Mouse (Mus musculus): ENCODE results near the gene Gp5. TPM values are rescaled to one million over a fixed set of nuclear protein-coding genes. Genes with fewer than 3 reads are reported as not detected.
"Not testable (repeated sequence)": the region's sequence is repeated elsewhere in the genome, so short reads cannot be mapped to it uniquely, and the experiment has no call there.

Gene Gp5
- polyA plus RNA-seq (2012; rRNA removed), result 0.38 and 0.39 TPM in 2 replicates

- peak within 1 kb of the TSS; percentile 74 for H3K4me3 ChIP-seq (ENCODE audit: low read depth, low read length)
- H3K36me3 ChIP-seq (ENCODE audit: control insufficient read depth, insufficient read depth, low read length), result peaks cover 10% of the 10 kb centered on the region
- no peak within 1 kb of the TSS for H3K27ac ChIP-seq (ENCODE audit: insufficient read depth, low read depth, low read length)
- TF ChIP-seq POLR2A (IDR thresholded peaks at IDR 0.05; ENCODE audit: low read depth, low read length) (no peak), CTCF (IDR thresholded peaks at IDR 0.05; ENCODE audit: extremely low read depth, insufficient read length, insufficient replicate concordance, low read depth, low read length) (no peak)
- H3K27me3 ChIP-seq (ENCODE audit: control insufficient read depth, insufficient read depth, low read length), result peaks cover 6% of the 10 kb centered on the region; the same call in 1 of the 2 replicates
- peaks cover 8% of the 10 kb centered on the region for H3K4me1 ChIP-seq (ENCODE audit: control insufficient read depth, insufficient read depth, insufficient read length, low read length)
Measured at GRCm38 (mm10) chr16:30310647-30311046, at the start of gene Gp5. Gene Gp5, minus strand, starts transcription at chr16:30310779.

- H3K27me3 ChIP-seq (ENCODE audit: control insufficient read depth, insufficient read depth, low read length); H3K4me1 ChIP-seq (ENCODE audit: control insufficient read depth, insufficient read depth, insufficient read length, low read length); H3K27ac ChIP-seq (ENCODE audit: insufficient read depth, low read depth, low read length); H3K4me3 ChIP-seq (ENCODE audit: low read depth, low read length): not testable (repeated sequence)
- WGBS, result 94% methylated on average over 11 of the region's 11 CpGs
- peaks cover 31% of the 10 kb centered on the region for H3K36me3 ChIP-seq (ENCODE audit: control insufficient read depth, insufficient read depth, low read length)
Measured at GRCm38 (mm10) chr16:30353489-30353888, 42.9 kb upstream of the Gp5 start.

DNA sequence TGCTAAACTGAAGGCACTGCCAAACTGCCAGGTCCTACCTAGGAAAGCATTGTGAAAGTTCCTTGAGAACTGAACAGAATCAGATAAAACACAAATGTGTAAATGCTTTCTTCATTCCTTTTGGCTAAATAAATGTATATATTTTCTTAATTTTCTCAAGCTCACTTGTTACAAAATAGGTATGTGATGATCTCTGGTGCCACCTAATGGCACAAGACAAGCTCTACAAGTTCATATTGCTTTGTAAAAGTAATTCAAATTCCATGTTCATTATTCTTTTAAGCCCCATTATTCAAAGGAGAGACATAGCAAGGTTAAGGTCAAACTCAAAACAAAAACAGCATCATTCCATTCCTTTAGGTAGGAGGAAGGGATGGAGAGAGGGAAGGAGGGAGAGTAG is 3.7 kb upstream of the Gp5 start:
- Histone ChIP-seq H3K4me1 (ENCODE audit: control insufficient read depth, insufficient read depth, insufficient read length, low read length) (peaks cover 5% of the 10 kb centered on the region), H3K27ac (ENCODE audit: insufficient read depth, low read depth, low read length) (no peak overlapping the region), H3K27me3 (ENCODE audit: control insufficient read depth, insufficient read depth, low read length) (0 out of 2 replicates have a peak, but pooled peaks cover 3% of the 10 kb centered on the region), H3K4me3 (ENCODE audit: low read depth, low read length) (no peak overlapping the region), H3K36me3 (ENCODE audit: control insufficient read depth, insufficient read depth, low read length) (peaks cover 24% of the 10 kb centered on the region)
- TF ChIP-seq POLR2A (IDR thresholded peaks at IDR 0.05; ENCODE audit: low read depth, low read length) (no peak), CTCF (IDR thresholded peaks at IDR 0.05; ENCODE audit: extremely low read depth, insufficient read length, insufficient replicate concordance, low read depth, low read length) (no peak)

- TF ChIP-seq POLR2A (IDR thresholded peaks at IDR 0.05; ENCODE audit: low read depth, low read length), result no peak
- no peak for TF ChIP-seq CTCF (IDR thresholded peaks at IDR 0.05; ENCODE audit: extremely low read depth, insufficient read length, insufficient replicate concordance, low read depth, low read length)
- H3K4me3 ChIP-seq (ENCODE audit: low read depth, low read length), result no peak overlapping the region
- 36% methylated on average over 8 of the region's 8 CpGs for WGBS
Measured at GRCm38 (mm10) chr16:30310171-30310515, 436 bp downstream of the Gp5 start.

DNA sequence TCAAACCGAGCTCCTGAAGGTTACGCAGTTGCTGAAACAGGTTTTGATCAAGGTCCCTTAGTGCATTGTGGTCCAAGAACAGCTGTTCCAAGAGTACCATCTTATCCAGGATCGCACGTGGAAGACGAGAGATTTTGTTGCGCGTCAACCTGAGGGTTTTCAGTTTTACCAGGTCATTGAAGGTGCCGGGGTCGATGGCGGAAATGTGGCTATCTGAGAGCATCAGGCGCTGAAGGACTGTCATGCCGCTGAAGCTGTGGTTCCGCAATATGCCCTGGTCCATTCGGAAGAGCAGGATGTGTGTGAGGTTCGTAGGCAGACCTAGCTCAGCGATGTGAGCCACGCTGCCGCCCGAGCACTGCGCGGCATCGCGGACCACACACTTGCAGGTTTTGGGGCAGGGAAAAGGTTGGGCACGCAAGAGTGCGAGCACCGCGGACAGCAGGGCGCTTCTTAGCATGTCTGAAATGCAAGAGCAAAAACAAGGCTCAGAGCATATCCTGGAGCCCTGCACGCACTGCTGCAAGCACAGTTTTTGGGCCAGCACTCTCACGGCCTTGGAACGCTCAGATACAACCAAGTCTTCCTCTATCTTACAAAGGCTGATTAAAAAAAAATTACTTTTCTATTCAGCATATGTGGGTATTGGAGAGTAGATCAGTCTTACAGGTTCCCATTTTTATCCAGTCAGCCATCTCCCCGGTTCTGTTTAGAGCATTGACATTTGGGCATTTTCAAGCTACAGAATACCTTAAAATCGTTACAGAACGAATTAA is 996 bp downstream of the Gp5 start:
- no peak overlapping the region for H3K27ac ChIP-seq (ENCODE audit: insufficient read depth, low read depth, low read length)
- TF ChIP-seq POLR2A (IDR thresholded peaks at IDR 0.05; ENCODE audit: low read depth, low read length), result no peak
- TF ChIP-seq CTCF (IDR thresholded peaks at IDR 0.05; ENCODE audit: extremely low read depth, insufficient read length, insufficient replicate concordance, low read depth, low read length), result no peak
- WGBS, result 4% methylated on average over 34 of the region's 34 CpGs
- H3K4me3 ChIP-seq (ENCODE audit: low read depth, low read length), result peak overlapping the region; percentile 74
- H3K4me1 ChIP-seq (ENCODE audit: control insufficient read depth, insufficient read depth, insufficient read length, low read length), result peaks cover 8% of the 10 kb centered on the region
- H3K27me3 ChIP-seq (ENCODE audit: control insufficient read depth, insufficient read depth, low read length), result peaks cover 6% of the 10 kb centered on the region; the same call in 1 of the 2 replicates
- H3K36me3 ChIP-seq (ENCODE audit: control insufficient read depth, insufficient read depth, low read length), result peaks cover 3% of the 10 kb centered on the region

More at GRCm38 (mm10) chr16:30310171-30310515, 436 bp downstream of the Gp5 start:
- Histone ChIP-seq H3K4me1 (ENCODE audit: control insufficient read depth, insufficient read depth, insufficient read length, low read length) (peaks cover 8% of the 10 kb centered on the region), H3K27ac (ENCODE audit: insufficient read depth, low read depth, low read length) (no peak overlapping the region), H3K36me3 (ENCODE audit: control insufficient read depth, insufficient read depth, low read length) (peaks cover 7% of the 10 kb centered on the region), H3K27me3 (ENCODE audit: control insufficient read depth, insufficient read depth, low read length) (peaks cover 6% of the 10 kb centered on the region; the same call in 1 of the 2 replicates)

GRCm38 (mm10) chr16:30308616-30309394 is 1.8 kb downstream of the Gp5 start:
- TF ChIP-seq POLR2A (IDR thresholded peaks at IDR 0.05; ENCODE audit: low read depth, low read length) (0 out of 2 replicates have a peak, but pooled peaks have one; percentile 21), CTCF (IDR thresholded peaks at IDR 0.05; ENCODE audit: extremely low read depth, insufficient read length, insufficient replicate concordance, low read depth, low read length) (no peak)
- no peak overlapping the region for H3K27ac ChIP-seq (ENCODE audit: insufficient read depth, low read depth, low read length)
- WGBS, result 1% methylated on average over 72 of the region's 72 CpGs

More at GRCm38 (mm10) chr16:30308616-30309394, 1.8 kb downstream of the Gp5 start:
- H3K36me3 ChIP-seq (ENCODE audit: control insufficient read depth, insufficient read depth, low read length), result 0 out of 2 replicates have a peak, but pooled peaks cover 2% of the 10 kb centered on the region
- H3K4me3 ChIP-seq (ENCODE audit: low read depth, low read length), result peak overlapping the region; percentile 74
- H3K27me3 ChIP-seq (ENCODE audit: control insufficient read depth, insufficient read depth, low read length), result peaks cover 6% of the 10 kb centered on the region; the same call in 1 of the 2 replicates
- peaks cover 8% of the 10 kb centered on the region for H3K4me1 ChIP-seq (ENCODE audit: control insufficient read depth, insufficient read depth, insufficient read length, low read length)
